In the genomic region with DNA sequence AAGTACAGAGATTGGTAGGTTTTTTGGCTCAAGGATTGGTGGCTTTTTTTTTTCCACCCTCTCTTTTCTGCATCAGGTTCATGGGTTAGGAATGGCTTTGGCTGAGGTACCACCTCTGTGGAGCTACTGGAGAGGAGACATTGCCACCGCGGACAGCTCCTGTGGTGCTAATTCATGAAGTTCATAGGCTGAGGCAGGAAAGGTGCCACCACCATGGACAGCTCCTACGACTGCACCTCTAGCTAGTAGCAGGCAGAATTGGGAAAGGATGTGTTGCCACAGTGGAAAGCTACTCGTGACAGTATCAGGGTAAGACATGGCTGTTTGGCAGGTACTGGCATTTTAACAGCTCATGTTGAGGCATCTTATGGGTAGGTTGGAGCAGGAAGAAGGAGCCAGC, we compare ENCODE assay signal across 9 mouse cellular contexts. TPM values are rescaled to one million over a fixed set of nuclear protein-coding genes. Genes with fewer than 3 reads are reported as not detected.
DNase-seq lines count a peak whose midpoint lies in the region; ATAC-seq and TF ChIP-seq lines count a peak whose summit lies in the region.
"Had no signal": no experiment of that assay in that cellular context is flagged by ENCODE, and none has a peak within 500 bp of the region (broad histone marks: within the 10 kb centered on the region; RNA-seq: fewer than 3 reads in every experiment).

No protein-coding gene starts in this region.

- H3K4me1 ChIP-seq in liver, embryonic 12.5 days: peaks cover 12% of the 10 kb centered on the region
- no peaks in the 10 kb centered on the region; the same call in 1 of the 2 replicates for H3K4me1 ChIP-seq in kidney, postnatal 0 days (replicated peaks; ENCODE audit: insufficient read depth, low read length)
- H3K4me1 ChIP-seq in stomach, postnatal 0 days (replicated peaks; ENCODE audit: control insufficient read depth, insufficient read depth): no peaks in the 10 kb centered on the region

- WGBS in liver, embryonic 12.5 days (ENCODE audit: insufficient replicate concordance): 50% methylated on average over 4 of the region's 4 CpGs
- WGBS in kidney, postnatal 0 days: 58% methylated on average over 4 of the region's 4 CpGs
- 50% methylated on average over 4 of the region's 4 CpGs for WGBS in stomach, postnatal 0 days

- no peak for ATAC-seq in liver, embryonic 12.5 days
- no peak for ATAC-seq in kidney, postnatal 0 days (replicated peaks; ENCODE audit: low FRiP score, low read depth)
- ATAC-seq in stomach, postnatal 0 days (ENCODE audit: low FRiP score, low TSS enrichment): no peak

- peaks cover 46% of the 10 kb centered on the region for H3K36me3 ChIP-seq in liver, embryonic 12.5 days
- H3K36me3 ChIP-seq in kidney, postnatal 0 days (ENCODE audit: insufficient read depth, low read length): no peaks in the 10 kb centered on the region
- no peaks in the 10 kb centered on the region for H3K36me3 ChIP-seq in stomach, postnatal 0 days (ENCODE audit: control insufficient read depth, insufficient read depth, low read length)

- no peak overlapping the region for H3K4me2 ChIP-seq in liver, embryonic 12.5 days
- no peak overlapping the region for H3K4me2 ChIP-seq in kidney, postnatal 0 days (ENCODE audit: low read length)
- H3K4me2 ChIP-seq in stomach, postnatal 0 days (replicated peaks; ENCODE audit: low read depth): no peak overlapping the region
- H3K4me2 ChIP-seq: heart, embryonic 15.5 days had no signal

- H3K27me3 ChIP-seq in liver, embryonic 12.5 days (replicated peaks): no peaks in the 10 kb centered on the region
- no peaks in the 10 kb centered on the region for H3K27me3 ChIP-seq in kidney, postnatal 0 days (ENCODE audit: insufficient read depth, low read length)
- H3K27me3 ChIP-seq in stomach, postnatal 0 days (ENCODE audit: control insufficient read depth, insufficient read depth, low read length): no peaks in the 10 kb centered on the region
- H3K27me3 ChIP-seq: heart, embryonic 15.5 days had no signal

- no peak overlapping the region for H3K27ac ChIP-seq in liver, embryonic 12.5 days
- no peak overlapping the region for H3K27ac ChIP-seq in kidney, postnatal 0 days
- no peak overlapping the region for H3K27ac ChIP-seq in stomach, postnatal 0 days (replicated peaks)
- H3K27ac ChIP-seq: heart, embryonic 15.5 days had no signal

- no peaks in the 10 kb centered on the region for H3K9me3 ChIP-seq in liver, embryonic 12.5 days (replicated peaks)
- no peaks in the 10 kb centered on the region for H3K9me3 ChIP-seq in kidney, postnatal 0 days (replicated peaks; ENCODE audit: low read length)
- H3K9me3 ChIP-seq in stomach, postnatal 0 days (ENCODE audit: control insufficient read depth, low read length): no peaks in the 10 kb centered on the region
- H3K9me3 ChIP-seq: heart, embryonic 15.5 days had no signal

- no peak for TF ChIP-seq EP300 in stomach, postnatal 0 days (optimal IDR thresholded peaks at IDR 0.05)

- H3K4me3 ChIP-seq in liver, embryonic 12.5 days: no peak overlapping the region
- no peak overlapping the region for H3K4me3 ChIP-seq in kidney, postnatal 0 days (replicated peaks; ENCODE audit: low read depth, low read length)
- no peak overlapping the region for H3K4me3 ChIP-seq in stomach, postnatal 0 days (ENCODE audit: low read depth, low read length)
- H3K4me3 ChIP-seq: heart, embryonic 15.5 days had no signal

- H3K9ac ChIP-seq in liver, embryonic 12.5 days: no peak overlapping the region
- H3K9ac ChIP-seq in kidney, postnatal 0 days (ENCODE audit: low read depth, low read length): no peak overlapping the region
- no peak overlapping the region for H3K9ac ChIP-seq in stomach, postnatal 0 days (ENCODE audit: low read length)
- H3K9ac ChIP-seq: heart, embryonic 15.5 days had no signal

- peak; percentile 68 for DNase-seq in liver
- peak; percentile 53 for DNase-seq in adrenal gland, postnatal 25 days
- peak; percentile 35 for DNase-seq in kidney, postnatal 0 days (ENCODE audit: low spot score)
- DNase-seq in stomach, postnatal 0 days (ENCODE audit: low spot score): peak; percentile 60
- no peak for DNase-seq in layer of hippocampus, postnatal 25 days (ENCODE audit: extremely low spot score in 1 of 2, low spot score in 1 of 2)
- no peak for DNase-seq in urinary bladder, adult 2 months (ENCODE audit: low spot score)
- no peak for DNase-seq in right cerebral cortex, postnatal 36 days (ENCODE audit: low spot score in 2 of 2)

- no peak for TF ChIP-seq CTCF in kidney, postnatal 0 days (IDR thresholded peaks at IDR 0.05; ENCODE audit: low read depth)
- TF ChIP-seq CTCF in stomach, postnatal 0 days (IDR thresholded peaks at IDR 0.05; ENCODE audit: low read depth): no peak

RNA-seq across cellular contexts. Expression of gene Rad51, which starts 4.0 kb away (rescaled TPM):
- polyA plus RNA-seq in liver, embryonic 12.5 days (2016; fragmentation: Nextera tagmentation; extraction: Ambion mirVana): 49.9 and 52.3 TPM in 2 replicates
- total RNA-seq in adrenal gland, postnatal 25 days (2021): 5.0 and 8.6 TPM in 2 replicates
- 17.0 and 22.4 TPM in 2 replicates for polyA plus RNA-seq in kidney, postnatal 0 days (2015; fragmentation: Nextera tagmentation; extraction: Ambion mirVana)
- polyA plus RNA-seq in stomach, postnatal 0 days (2015; fragmentation: Nextera tagmentation; extraction: Ambion mirVana): 11.2 and 12.9 TPM in 2 replicates
- 1 to 10 TPM in 1 of 2 experiments, under 1 TPM in 1; 0.99 to 1.2 TPM for total RNA-seq in layer of hippocampus, postnatal 25 days (2021)
- 1.6 and 2.5 TPM in 2 replicates for polyA plus RNA-seq in urinary bladder, adult 2 months (2012; rRNA removed)

RNA-seq across cellular contexts. Expression of gene Rmdn3, which starts 48.3 kb away (rescaled TPM):
- 62.2 and 64.1 TPM in 2 replicates for polyA plus RNA-seq in liver, embryonic 12.5 days (2016; fragmentation: Nextera tagmentation; extraction: Ambion mirVana)
- 53.1 and 54.4 TPM in 2 replicates for total RNA-seq in adrenal gland, postnatal 25 days (2021)
- 35.0 and 36.2 TPM in 2 replicates for polyA plus RNA-seq in kidney, postnatal 0 days (2015; fragmentation: Nextera tagmentation; extraction: Ambion mirVana)
- 40.1 and 40.5 TPM in 2 replicates for polyA plus RNA-seq in stomach, postnatal 0 days (2015; fragmentation: Nextera tagmentation; extraction: Ambion mirVana)
- total RNA-seq in layer of hippocampus, postnatal 25 days (2021): 10 to 100 TPM; 51.5 to 56.5 TPM
- 27.0 and 27.9 TPM in 2 replicates for polyA plus RNA-seq in urinary bladder, adult 2 months (2012; rRNA removed)

RNA-seq across cellular contexts. Expression of gene Gchfr, which starts 59.0 kb away (rescaled TPM):
- 28.5 and 31.8 TPM in 2 replicates for polyA plus RNA-seq in liver, embryonic 12.5 days (2016; fragmentation: Nextera tagmentation; extraction: Ambion mirVana)
- total RNA-seq in adrenal gland, postnatal 25 days (2021): 11.0 and 14.9 TPM in 2 replicates
- 33.9 and 35.0 TPM in 2 replicates for polyA plus RNA-seq in kidney, postnatal 0 days (2015; fragmentation: Nextera tagmentation; extraction: Ambion mirVana)
- 1.3 and 1.5 TPM in 2 replicates for polyA plus RNA-seq in stomach, postnatal 0 days (2015; fragmentation: Nextera tagmentation; extraction: Ambion mirVana)
- not detected for total RNA-seq in layer of hippocampus, postnatal 25 days (2021)
- 0.54 and 0.80 TPM in 2 replicates for polyA plus RNA-seq in urinary bladder, adult 2 months (2012; rRNA removed)

Comparison
In these comparisons a context has a peak if more than half of its experiments do, and no peak if none do; other contexts are left out.
1. DNase-seq: peak in liver (single experiment), adrenal gland, postnatal 25 days (single experiment), kidney, postnatal 0 days (single experiment) and stomach, postnatal 0 days (single experiment); none in layer of hippocampus, postnatal 25 days (0 of 2), urinary bladder, adult 2 months (single experiment) and right cerebral cortex, postnatal 36 days (0 of 2).
2. RNA of gene Gchfr, which starts 59.0 kb away (polyA plus RNA-seq): 33.9 to 35.0 TPM in kidney, postnatal 0 days and 28.5 to 31.8 TPM in liver, embryonic 12.5 days; 1.3 to 1.5 TPM in stomach, postnatal 0 days and 0.54 to 0.80 TPM in urinary bladder, adult 2 months; every median in the first group is over 10 times any median in the second.